Mouse (Mus musculus): ENCODE data around the gene B230217C12Rik.

The B230217C12Rik gene

DNA sequence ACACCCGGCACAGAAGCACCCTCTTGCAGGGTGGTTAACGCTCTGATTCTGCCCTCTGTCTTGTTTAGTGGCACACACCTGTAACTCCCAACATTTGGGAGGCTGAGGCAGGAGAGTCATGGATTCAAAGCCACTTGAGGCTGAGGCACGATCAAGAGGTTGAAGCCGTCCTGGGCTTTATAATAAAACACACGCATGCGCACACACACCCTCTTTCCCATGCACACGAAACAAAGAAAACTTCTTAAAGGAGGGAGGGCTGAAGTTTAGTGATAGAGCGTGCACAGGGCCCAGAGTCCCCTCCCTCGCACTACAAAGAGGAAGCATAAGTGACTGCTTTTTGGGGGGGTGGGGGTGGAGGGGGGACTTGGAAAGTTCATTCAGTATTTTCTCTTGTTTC is 14.6 kb upstream of the B230217C12Rik start:
- DNase-seq: no peak

DNA sequence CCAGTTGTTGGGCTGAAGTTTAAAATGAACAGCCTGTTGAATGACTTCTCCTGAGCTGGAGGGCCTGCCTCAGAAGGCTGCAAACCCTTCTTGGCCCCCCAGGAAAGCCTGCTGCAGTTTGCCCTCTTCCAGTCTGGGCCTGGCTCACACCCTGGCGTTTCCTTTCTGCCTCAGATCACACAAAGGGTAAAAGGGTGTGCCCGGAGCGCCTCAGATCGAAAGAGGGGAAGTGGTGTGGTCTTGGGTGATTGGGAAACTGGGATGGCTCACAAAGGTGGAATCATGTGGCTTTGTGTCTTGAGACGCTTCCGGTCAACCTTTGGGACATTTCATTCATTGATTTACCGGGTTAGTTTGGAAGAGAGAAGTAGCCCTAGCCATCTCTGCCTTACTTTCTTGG is 14.2 kb upstream of the B230217C12Rik start:
- DNase-seq: peak in 1 of 2 experiments; percentile 48

DNA sequence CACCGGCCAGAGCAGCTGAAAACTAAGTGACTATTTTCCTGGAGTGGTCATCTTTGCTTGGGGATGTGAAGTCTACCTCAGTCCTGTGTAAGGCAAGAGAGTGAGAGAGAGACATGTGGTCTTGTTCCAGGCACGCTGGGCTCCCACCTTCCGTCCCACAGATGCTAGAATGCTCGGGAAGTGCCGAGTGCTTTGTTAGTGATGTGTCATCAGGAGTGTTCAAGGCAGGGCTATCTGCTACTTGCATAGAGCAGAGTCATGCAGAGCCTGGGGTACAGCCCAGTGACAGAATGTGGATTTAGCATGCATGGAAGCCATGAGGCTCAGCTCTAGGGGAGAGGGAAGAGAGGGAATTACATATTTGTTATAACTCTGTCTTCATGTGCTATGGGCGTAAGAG is 12.9 kb upstream of the B230217C12Rik start:
- no peak for DNase-seq

DNA sequence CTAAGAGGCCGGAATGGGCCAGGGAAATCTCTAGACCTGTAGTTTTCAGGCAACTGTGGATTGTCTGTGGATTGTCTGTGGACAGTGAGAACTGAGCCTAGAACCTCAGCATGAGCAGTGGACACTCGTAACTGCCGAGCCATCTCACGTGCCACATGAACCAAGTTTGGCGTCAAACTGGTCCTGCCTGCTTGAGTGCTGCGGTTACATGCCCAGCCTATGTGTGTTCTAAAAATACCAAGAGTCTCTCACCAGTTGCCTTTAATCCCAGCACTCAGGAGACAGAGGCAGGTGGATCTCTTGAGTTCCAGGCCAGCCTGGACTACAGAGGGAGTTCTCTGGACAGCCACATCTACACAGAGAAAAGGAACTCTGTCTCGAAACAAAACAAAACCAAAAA is 11.2 kb upstream of the B230217C12Rik start:
- peak; percentile 1 to 30 for DNase-seq

DNA sequence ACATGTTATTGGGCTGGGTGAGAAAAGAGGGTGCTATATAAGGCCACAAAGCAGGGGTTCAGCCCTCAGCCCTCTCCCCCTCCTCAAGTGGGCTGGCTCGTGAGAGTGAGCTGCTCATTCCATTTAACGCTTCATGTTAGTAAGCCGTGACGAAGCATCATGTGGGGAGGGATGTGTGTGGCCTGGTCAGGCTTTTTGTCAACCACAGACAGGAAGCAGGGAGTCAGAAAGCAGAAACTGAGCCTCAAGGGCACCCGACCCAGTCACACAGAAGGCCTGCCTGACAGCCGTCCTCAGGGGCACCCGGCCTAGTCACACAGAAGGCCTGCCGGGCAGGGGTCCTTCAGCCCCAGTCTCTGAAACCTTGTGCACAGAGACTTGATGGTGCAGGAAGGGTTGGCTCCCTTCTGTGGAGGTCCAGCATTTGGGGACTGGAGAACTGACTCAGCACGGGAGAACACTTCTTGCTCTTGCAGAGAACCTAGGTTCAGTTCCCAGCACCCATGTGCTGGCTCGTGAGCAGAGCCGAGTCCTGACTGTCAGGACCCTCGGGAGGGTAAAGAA is 10.6 kb upstream of the B230217C12Rik start:
- DNase-seq: peak; percentile 7 to 39

DNA sequence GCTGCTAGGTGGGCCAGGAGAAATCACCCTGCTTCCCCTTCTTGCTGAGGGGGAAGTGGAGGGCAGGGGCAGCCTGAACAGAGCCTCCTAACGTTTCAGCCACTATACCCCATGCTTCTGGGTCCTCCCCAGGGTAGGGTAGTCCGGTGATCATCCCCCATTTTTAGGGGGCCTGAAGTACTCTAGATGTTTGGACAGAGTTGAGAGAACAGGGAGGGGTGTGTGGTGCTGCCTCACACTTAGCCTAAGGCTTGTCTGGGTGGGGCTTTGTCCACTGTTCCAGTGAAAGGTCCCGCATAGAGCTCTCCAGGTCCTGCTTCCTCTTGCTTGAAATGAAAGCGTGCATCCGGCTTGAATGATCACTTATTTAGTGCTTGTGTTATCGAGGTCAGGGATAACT is 10.1 kb upstream of the B230217C12Rik start:
- DNase-seq: peak; percentile 10 to 38

DNA sequence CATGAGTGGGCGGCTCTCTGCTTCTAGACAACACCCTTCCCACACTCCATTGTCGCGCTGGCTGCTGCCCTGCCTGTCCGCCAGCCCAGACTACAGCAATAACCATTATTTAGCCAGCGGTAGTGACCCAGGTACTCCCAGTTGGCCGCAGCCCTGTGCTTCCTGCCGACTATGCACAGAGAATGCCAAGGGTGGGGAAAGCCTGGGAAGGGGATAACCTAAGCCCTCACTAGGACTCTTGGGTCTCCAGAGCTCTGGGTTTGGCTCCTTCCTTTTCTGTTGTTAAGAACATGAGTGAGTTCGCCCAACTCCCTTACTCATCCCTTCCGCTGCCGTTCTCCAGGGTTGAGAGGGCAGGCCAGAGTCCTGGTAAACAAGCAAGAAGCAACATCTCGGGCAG is 8.6 kb upstream of the B230217C12Rik start:
- peak in 1 of 2 experiments; percentile 67 for DNase-seq

DNA sequence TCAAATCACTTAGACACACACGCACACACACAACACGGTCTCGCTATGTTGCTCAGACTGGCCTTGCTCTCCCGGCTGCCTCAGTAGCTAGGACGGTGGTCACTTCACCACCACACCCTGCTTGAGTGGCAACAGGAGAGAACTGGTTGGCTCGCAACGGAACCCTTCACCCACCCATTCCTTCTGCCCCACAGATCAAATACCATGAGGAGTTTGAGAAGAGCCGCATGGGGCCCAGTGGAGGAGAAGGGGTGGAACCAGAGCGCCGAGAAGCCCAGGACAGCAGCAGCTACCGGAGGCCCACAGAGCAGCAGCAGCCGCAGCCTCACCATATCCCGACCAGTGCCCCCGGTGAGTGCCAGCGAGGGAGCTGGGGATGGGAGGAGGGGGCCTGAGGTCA is 7.2 kb upstream of the B230217C12Rik start:
- peak in 1 of 2 experiments; percentile 33 for DNase-seq

DNA sequence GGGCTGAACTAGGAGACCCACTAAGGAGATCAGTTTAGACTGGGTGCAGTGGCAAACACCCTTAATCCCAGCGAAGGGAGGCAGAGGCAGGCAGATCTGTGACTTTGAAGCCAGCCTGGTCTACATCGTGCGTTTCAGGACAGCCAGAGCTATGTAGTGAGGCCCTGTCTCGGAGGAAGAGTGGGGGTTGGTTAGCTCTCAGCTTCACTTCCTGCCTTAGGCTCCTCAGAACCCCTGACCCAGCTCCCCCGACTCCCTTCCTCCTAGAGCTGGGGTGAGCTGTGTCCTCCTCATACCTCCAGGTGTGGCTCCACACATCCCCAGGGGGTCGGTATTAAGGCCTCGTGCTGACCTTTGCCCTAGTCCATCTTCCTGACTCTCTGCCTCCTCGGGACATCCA is 4.0 kb upstream of the B230217C12Rik start:
- peak in 1 of 2 experiments; percentile 41 for DNase-seq

DNA sequence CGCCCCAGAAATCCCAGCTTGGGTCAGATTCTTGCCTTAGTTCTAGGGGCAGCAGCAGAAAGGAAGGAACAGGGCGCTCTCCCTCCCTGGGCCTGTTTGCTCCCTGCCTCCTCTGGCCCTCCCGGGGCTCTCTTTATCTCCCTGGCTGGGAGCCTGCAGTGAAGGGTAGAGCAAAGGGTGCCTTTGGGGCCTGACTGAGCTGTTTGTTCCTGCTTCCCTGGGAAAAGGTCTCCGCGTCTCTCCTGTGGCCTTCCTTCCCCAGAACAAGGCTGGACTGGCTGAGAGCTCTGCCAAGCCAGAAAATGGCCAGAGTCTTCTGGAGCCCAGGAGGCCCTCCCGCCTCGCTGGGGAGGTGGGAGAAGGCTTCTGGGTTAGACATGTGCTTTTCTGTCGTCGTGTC is 3.5 kb upstream of the B230217C12Rik start:
- DNase-seq: peak in 1 of 2 experiments; percentile 32

DNA sequence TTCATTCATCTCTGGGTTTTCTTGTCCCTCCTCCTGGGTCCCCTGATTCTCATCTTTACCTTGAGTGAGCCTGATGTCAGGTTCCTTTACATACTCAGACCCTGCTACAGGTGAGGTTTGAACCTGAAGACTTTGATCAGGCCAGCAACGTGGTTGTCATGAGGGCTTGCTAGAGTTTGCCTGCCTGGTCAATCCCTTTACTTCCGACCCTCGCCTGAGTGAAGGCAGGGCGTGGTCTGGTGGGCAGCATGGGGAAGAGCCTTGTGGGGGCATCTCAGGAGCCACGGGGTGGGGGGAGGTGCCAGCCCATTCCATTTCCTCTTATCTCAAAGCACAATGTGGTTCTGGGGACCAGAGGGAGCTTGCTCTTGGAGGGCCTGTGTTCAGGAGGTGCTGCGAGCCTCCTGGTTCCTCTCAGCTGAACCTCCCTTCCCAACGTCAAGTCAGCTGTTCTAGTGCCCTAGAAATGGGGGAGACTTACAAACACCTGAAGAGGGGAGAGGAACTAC is 2.9 kb upstream of the B230217C12Rik start:
- peak in 1 of 2 experiments; percentile 36 for DNase-seq

DNA sequence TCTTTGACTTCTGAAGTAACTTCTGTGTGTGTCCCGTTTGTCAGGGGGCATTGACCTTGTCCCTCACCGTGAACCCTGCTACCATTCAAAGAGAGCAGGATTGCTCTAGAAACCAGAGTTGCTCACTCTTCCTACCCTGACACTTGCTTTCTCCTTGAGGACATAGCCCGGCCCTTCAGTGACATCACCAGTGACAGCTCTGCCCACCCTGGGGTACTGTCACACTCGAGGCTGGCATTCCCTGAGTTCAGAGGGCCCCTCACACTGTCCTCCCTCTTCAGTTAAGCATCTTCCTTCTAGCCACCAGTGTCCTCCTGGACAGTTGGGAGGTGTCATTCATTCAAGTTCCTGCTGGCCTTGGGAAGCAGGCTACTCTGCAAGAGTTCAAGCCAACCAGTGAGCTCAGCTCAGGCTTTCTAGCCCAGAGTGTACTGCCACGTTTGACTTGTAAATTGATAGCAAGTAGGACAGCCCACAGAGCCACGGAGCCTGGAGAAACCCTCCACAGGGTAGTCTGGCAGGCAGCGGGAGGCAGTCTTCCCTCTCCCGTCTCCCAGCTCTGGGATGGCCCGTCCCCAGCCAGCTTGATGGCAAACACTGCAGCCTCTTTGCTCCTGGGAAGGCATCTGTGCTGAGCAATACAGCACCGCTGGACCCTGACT is 1.7 kb upstream of the B230217C12Rik start:
- peak in 1 of 2 experiments; percentile 36 for DNase-seq

DNA sequence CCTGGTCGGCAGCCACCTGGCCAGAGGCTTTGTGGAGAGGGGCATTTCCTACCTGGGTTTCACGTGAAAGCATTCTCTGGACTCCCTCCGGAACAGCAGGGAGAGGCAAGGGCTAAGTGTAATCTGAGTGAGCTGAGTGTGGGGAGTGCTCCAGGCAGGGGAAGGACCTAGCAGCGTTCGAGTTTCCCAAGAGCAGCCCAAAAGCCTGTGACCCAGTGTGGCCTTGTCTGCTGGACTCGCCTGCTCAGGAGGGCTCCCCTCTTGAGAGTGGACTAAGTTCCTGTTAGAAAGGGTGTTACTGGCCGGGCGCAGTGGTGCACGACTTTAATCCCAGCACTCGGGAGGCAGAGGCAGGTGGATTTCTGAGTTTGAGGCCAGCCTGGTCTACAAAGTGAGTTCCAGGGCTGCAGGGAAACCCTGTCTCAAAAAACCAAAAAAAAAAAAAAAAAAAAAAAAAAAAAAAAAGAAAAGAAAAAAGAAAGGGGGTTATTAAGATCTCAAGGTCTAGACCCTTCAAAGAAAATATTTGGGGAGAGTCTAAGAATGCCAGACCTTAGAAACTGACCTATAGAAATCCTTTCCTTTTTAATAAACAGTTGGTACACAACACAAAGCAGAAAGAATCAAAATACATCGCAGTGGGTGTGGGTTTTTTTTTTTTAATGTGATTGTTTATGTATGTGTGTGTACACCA is 992 bp upstream of the B230217C12Rik start:
- DNase-seq: peak in 1 of 2 experiments; percentile 28

DNA sequence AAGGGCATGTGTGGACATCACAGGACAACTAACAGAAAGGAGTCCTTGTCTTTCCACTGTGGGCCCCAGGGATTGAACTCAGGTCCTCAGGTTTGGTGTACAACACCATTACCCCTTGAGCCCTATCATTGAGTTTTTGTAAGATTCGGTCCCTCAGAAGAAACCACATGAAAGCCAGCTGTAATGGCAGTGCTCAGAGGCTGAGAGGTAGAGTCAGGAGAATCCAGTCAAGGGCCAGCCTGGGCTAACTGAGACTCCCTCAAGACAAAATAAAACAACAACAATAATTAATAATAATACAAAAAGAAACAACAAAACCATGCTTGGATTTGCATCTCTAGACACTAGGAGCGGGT is 467 bp upstream of the B230217C12Rik start:
- no peak for DNase-seq

DNA sequence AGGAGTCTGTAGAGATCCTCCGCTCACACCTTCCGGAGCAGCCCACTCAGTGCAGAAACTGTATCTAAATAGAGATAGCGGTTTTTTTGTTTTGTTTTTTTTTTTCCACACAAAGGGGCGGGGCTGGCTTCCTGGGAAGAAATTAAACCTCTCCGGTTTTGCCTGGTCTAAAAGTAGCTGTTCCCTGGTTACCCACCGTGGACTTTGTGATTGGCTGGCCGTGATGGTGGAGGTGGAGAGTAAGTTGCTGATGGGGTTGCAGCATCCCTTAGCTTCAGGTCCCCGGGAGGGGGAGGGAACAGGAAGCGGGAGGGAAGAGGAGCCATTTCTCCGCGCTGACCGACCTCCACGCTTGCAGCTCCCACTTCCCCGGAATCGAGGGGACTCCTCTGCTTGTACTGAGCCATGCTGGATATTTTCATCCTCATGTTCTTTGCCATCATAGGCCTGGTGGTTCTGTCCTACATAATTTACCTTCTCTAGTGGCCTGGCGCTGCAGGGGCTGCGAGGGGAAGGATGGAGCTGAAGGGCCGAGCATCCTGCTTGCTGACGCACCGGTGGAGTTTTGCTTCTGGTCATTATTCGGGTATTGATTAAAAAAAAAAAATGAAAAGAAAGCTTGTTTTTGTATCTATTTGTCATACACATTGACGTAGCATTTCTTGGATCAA is 546 bp downstream of the B230217C12Rik start:
- peak; percentile 77 to 90 for DNase-seq

DNA sequence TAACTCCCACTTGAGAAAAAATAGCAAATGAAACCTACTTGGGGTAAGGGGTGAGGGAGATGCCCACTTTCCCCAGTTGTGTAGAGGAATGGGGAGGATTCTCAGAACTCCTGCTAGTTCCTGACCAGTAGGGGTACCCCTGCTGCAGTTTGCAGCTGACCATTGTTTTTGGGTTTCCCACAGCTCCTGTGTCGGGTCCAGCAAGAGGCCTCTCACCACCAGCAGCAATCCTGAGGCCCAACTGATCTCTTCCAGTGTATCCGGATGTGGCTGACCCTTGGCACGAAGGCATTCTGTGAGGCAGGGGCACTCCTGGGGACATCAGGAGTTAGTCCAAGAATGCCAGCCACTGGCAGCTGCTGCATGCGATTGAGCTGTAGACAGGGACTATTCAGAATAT is 1.4 kb downstream of the B230217C12Rik start:
- DNase-seq: peak in 1 of 2 experiments; percentile 24

DNA sequence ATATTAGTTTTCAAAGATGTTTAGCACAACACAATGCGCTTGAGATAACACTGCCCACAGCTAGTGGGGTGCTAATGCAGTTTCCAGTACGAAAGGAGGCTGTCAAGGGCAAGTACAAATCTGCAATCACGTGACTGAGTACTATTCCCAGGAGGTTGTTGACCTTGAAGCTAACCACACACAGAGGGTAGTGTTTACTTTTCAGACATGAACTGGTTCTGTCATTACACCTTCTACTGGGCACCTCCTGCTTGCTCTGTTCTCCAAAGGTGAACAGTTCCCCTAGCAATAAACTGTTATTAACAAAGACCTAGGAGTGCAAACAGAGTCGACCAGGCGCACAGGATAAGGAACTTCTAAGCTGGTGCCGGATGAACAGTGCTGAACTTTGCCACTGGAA is 9.8 kb downstream of the B230217C12Rik start:
- DNase-seq: peak; percentile 26 to 67

DNA sequence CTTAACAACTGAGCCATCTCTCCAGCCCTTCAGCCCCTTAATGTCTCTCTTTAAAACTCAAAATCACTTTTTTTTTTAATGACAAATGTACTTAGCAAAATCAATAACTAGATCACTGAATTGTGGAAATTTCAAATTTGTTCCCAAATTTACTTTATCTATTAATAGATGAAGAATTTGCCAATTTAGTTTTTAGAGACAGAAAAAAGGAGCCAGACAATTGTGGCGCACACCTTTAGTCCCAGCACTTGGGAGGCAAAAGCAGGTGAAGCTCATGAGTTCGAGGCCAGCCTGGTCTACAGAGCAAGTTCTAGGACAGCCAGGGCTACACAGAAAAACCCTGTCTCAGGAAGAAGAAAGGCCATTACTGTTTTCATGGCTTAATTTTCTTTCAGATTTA is 11.0 kb downstream of the B230217C12Rik start:
- DNase-seq: no peak

DNA sequence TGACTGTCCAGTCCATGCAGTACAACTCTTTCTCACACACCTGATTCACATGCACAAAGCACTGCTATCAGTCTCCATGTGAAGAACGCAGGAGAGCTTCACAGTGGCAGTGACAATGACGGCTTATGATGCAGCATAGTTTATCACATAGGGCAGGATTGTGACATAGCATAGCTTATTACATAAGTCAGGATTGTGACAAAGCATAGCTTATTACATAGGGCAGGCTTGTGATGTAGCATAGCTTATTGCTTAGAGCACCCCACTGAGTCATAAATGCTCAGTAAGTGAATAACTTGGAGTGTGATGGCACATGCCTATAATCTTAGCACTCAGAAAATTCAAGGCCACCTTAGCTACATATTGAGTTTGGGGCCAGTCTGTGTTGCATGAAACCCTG is 14.9 kb downstream of the B230217C12Rik start:
- no peak for DNase-seq

DNA sequence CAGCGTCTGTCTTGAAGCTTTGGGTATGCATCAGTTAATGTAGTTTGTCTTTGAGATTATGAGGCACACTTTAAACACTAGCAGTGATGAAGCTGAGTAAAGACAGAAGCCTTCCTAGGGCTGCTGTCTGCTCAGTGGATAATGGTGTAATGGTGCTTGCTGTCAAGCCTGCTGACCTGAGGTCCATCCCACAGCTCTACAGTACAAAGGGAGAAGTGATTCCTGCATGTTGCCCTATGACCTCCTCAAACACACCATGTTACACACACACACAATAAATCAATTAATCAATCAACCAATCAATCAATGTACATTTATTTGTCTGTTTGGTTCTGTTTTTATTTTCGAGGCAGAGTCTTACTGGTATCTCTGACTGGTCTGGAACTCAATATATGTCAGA is 21.6 kb downstream of the B230217C12Rik start:
- DNase-seq: no peak

DNA sequence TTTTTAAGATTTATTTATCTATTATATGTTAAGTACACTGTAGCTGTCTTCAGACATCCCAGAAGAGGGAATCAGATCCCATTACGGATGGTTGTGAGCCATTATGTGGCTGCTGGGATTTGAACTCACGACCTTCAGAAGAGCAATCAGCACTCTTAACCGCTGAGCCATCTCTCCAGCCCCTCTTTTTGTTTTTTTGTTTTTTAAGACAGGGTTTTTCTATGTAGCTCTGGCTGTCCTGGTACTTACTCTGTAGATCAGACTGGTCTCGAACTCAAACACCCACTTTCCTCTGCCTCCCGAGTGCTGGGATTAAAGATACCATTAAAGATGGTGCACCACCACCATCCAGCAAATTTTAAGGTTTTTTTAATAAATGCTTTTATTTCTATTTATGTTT is 24.8 kb downstream of the B230217C12Rik start:
- DNase-seq: no peak

DNA sequence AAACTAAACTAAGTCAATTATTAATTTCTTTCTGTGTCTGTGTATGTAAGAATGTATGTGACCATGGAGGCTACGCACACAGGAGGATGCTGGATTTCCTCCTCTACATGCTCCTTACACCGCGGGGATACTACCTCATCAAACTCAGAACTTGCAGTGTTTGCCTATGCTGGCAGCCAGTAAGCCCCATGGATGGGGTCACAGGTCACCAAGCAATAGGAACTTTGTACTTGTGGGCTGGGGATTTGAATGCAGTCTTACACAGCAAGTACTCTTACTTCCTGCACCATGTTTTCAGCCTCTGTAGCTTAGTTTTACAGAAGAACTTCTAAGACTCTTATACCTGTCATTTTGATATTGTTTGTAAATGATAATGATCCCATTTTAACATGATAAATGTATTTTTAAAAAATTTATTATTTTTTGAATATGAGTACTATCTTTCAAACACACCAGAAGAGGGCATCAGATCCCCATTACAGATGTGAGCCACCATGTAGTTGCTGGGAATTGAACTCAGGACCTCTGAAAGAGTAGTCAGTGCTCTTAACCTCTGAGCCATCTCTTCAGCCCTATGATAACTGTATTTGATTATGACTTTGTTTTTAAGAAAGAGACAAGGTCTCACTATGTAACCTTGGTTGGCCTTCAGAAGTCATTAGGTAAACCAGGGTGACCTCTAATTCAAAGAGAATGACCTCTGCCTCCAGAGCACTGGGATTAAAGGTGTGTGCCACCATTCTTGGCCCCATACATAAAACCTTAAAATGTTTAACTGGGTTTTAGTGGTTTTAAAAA is 25.7 kb downstream of the B230217C12Rik start:
- peak; percentile 25 to 51 for DNase-seq

DNA sequence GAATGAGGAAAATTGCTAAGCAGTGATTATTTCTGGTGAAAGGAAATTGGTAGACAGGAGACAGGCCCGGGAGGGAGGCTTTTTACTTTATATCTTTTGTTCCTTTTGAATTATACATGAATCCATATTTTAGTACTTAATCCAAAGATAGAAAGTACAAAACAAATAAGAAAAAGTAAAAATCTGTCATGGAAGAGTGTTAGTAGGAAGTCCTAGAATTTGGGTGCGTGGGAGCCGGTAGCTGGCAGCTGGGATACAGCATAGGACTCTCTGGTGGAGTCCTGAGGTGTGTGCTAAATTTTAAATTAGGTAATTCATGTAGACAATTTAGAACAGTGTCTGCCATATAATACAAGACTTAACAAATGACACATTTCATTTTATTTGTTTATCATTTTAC is 27.0 kb downstream of the B230217C12Rik start:
- no peak for DNase-seq
